Mouse (Mus musculus) naive thymus-derived CD4-positive, alpha-beta T cell, adult 2 months (primary cell): ENCODE data around the gene Eif3g.

Experiments
- DNase-seq: peaks from one replicate; pipeline ENCODE4 v3.0.0-alpha.2; 2011; ENCODE audit warnings: low read depth

Gene Eif3g

GRCm38 (mm10) chr9:20857131-20857530 is 41.3 kb downstream of the Eif3g start:
- peak; percentile 62 for DNase-seq

- DNase-seq = no peak
Observed at GRCm38 (mm10) chr9:20850179-20850578, 48.2 kb downstream of the Eif3g start.
